Mouse (Mus musculus) MEL-GATA-1-ER (cell line): ENCODE results near the gene Nol4l.

Experiments used
- DNase-seq: peaks from one replicate; pipeline ENCODE4 v3.0.0-alpha.2; 2012; ENCODE audit warnings: low read depth; ENCODE audit errors: extremely low read depth

The Nol4l gene

GRCm38 (mm10) chr2:153483118-153483983 is 46.4 kb downstream of the Nol4l start:
- DNase-seq: peak; percentile 82

- no peak for DNase-seq
These were observed 48.0 kb downstream of the Nol4l start for GRCm38 (mm10) chr2:153481861-153482120.

- DNase-seq: no peak
These were observed 48.5 kb downstream of the Nol4l start for GRCm38 (mm10) chr2:153481108-153481860.

GRCm38 (mm10) chr2:153479486-153479885 is 50.3 kb downstream of the Nol4l start:
- DNase-seq: no peak

- DNase-seq: no peak
These were observed 51.2 kb downstream of the Nol4l start for GRCm38 (mm10) chr2:153478583-153478982.

- DNase-seq: no peak
These were observed 54.4 kb downstream of the Nol4l start for GRCm38 (mm10) chr2:153475114-153476112.

GRCm38 (mm10) chr2:153470983-153471382 is 58.8 kb downstream of the Nol4l start:
- no peak for DNase-seq

GRCm38 (mm10) chr2:153469764-153470163 is 60.0 kb downstream of the Nol4l start:
- DNase-seq: no peak

GRCm38 (mm10) chr2:153469317-153469716 is 60.5 kb downstream of the Nol4l start:
- no peak for DNase-seq

GRCm38 (mm10) chr2:153467372-153467771 is 62.4 kb downstream of the Nol4l start:
- no peak for DNase-seq

- no peak for DNase-seq
These were observed 66.5 kb downstream of the Nol4l start for GRCm38 (mm10) chr2:153463257-153463656.

- no peak for DNase-seq
These were observed 71.7 kb downstream of the Nol4l start for GRCm38 (mm10) chr2:153458022-153458441.

- no peak for DNase-seq
These were observed 72.3 kb downstream of the Nol4l start for GRCm38 (mm10) chr2:153457467-153457866.

- DNase-seq: no peak
These were observed 74.8 kb downstream of the Nol4l start for GRCm38 (mm10) chr2:153454841-153455506.

GRCm38 (mm10) chr2:153453961-153454759 is 75.6 kb downstream of the Nol4l start:
- no peak for DNase-seq

GRCm38 (mm10) chr2:153448519-153448918 is 81.3 kb downstream of the Nol4l start:
- DNase-seq: no peak

- DNase-seq: no peak
These were observed 82.1 kb downstream of the Nol4l start for GRCm38 (mm10) chr2:153447719-153448118.

- DNase-seq: no peak
These were observed 83.3 kb downstream of the Nol4l start for GRCm38 (mm10) chr2:153446476-153446875.

- peak; percentile 49 for DNase-seq
These were observed 83.8 kb downstream of the Nol4l start for GRCm38 (mm10) chr2:153446017-153446408.
